Mouse (Mus musculus) lung, embryonic 14.5 days (tissue): ENCODE results near the gene Lin28b. TPM values are rescaled to one million over a fixed set of nuclear protein-coding genes. Genes with fewer than 3 reads are reported as not detected.
A peak's percentile ranks its signal among the peaks of the same experiment; 100 is the strongest.

Experiments
- ATAC-seq: fragments of 200-750 bp; cut with Nextera tagmentation; 2 replicates; pipeline ENCODE4 v1.8.0; 2017; ENCODE audit warnings: mild to moderate bottlenecking, moderate TSS enrichment, moderate library complexity; ENCODE audit not compliant: insufficient read depth
- DNase-seq: peaks from one replicate; pipeline ENCODE4 v3.0.0-alpha.2; 2015
- H3K27ac ChIP-seq: fragments of 300-500 bp; sonication (generic); 2 replicates; pipeline ENCODE4 v1.5.1; 2014; ENCODE audit warnings: low read depth, mild to moderate bottlenecking, moderate library complexity
- H3K27me3 ChIP-seq: fragments of 300-500 bp; sonication (generic); 2 replicates; pipeline ENCODE4 v1.6.1; 2014; ENCODE audit warnings: low read length, control low read depth; ENCODE audit not compliant: insufficient read depth
- H3K36me3 ChIP-seq: fragments of 300-500 bp; sonication (generic); 2 replicates; pipeline ENCODE4 v1.6.1; 2014; ENCODE audit warnings: control low read depth; ENCODE audit not compliant: insufficient read depth
- H3K4me1 ChIP-seq: fragments of 300-500 bp; sonication (generic); 2 replicates; pipeline ENCODE4 v1.6.1; 2014; ENCODE audit warnings: antibody characterized with exemption, control low read depth; ENCODE audit not compliant: insufficient read depth
- H3K4me2 ChIP-seq: fragments of 300-500 bp; sonication (generic); 2 replicates; pipeline ENCODE4 v1.6.1; 2014; ENCODE audit warnings: mild to moderate bottlenecking
- H3K4me3 ChIP-seq: fragments of 300-500 bp; sonication (generic); 2 replicates; pipeline ENCODE4 v1.5.1; 2014; ENCODE audit warnings: low read depth, low read length
- H3K9ac ChIP-seq: fragments of 300-500 bp; sonication (generic); 2 replicates; pipeline ENCODE4 v1.6.1; 2014
- H3K9me3 ChIP-seq: fragments of 300-500 bp; sonication (generic); 2 replicates; pipeline ENCODE4 v1.6.1; 2016; ENCODE audit warnings: low read depth, low read length, control low read depth
- CTCF ChIP-seq: IDR thresholded peaks from 2 replicates; pipeline ENCODE4 v1.5.1; 2016; ENCODE audit warnings: antibody characterized with exemption, low read depth
- WGBS: fragments of 180-500 bp; shearing (Covaris S2); extraction: QIAGEN DNeasy Blood & Tissue Kit; methylation state at CpG from one replicate; pipeline ENCODE4 v1.1.7; 2014; 5-methylcytosine and 5-hydroxymethylcytosine counted together
- polyA plus RNA-seq: library from polyadenylated mRNA; unstranded; fragments of >200 nt; fragmentation: Nextera tagmentation; extraction: Ambion mirVana; gene quantifications from 2 replicates; pipeline ENCODE4 v1.2.1, GENCODE M21; 2014

Lin28b gene
- polyA plus RNA-seq, 1 experiment from 2014 or later, result 1.6 TPM

- no peak overlapping the region for H3K27ac ChIP-seq
- peaks cover 27% of the 10 kb centered on the region for H3K27me3 ChIP-seq
- no peak for TF ChIP-seq CTCF
- peak overlapping the region; percentile 27 for H3K4me3 ChIP-seq
- 2% methylated on average over 21 of the region's 21 CpGs for WGBS
- peak overlapping the region; percentile 58 for H3K4me2 ChIP-seq
- ATAC-seq (no peak), DNase-seq (no peak)
- H3K4me1 ChIP-seq, result no peaks in the 10 kb centered on the region
- no peaks in the 10 kb centered on the region for H3K9me3 ChIP-seq
- no peak overlapping the region for H3K9ac ChIP-seq
- H3K36me3 ChIP-seq, result no peaks in the 10 kb centered on the region
Observed at GRCm38 (mm10) chr10:45473663-45474333, 12.4 kb downstream of the Lin28b start.

GRCm38 (mm10) chr10:45473143-45473484 is 13.1 kb downstream of the Lin28b start:
- Histone ChIP-seq H3K4me1 (no peaks in the 10 kb centered on the region), H3K4me3 (peak overlapping the region; percentile 27; the same call in 1 of the 2 replicates), H3K9ac (no peak overlapping the region), H3K27ac (no peak overlapping the region), H3K9me3 (no peaks in the 10 kb centered on the region), H3K27me3 (peaks cover 27% of the 10 kb centered on the region), H3K4me2 (peak overlapping the region; percentile 58), H3K36me3 (no peaks in the 10 kb centered on the region)
- 8% methylated on average over 5 of the region's 5 CpGs for WGBS
- no peak for ATAC-seq
- TF ChIP-seq CTCF, result no peak
- no peak for DNase-seq

- Histone ChIP-seq H3K4me2 (peak overlapping the region; percentile 58; the same call in 1 of the 2 replicates), H3K27ac (no peak overlapping the region), H3K36me3 (no peaks in the 10 kb centered on the region), H3K9me3 (no peaks in the 10 kb centered on the region), H3K9ac (no peak overlapping the region), H3K4me1 (no peaks in the 10 kb centered on the region), H3K27me3 (peaks cover 27% of the 10 kb centered on the region), H3K4me3 (no peak overlapping the region)
- 9% methylated on average over 6 of the region's 6 CpGs for WGBS
- ATAC-seq (no peak), DNase-seq (no peak)
- TF ChIP-seq CTCF, result no peak
Observed at GRCm38 (mm10) chr10:45472431-45473142, 13.6 kb downstream of the Lin28b start.

- TF ChIP-seq CTCF, result no peak
- Histone ChIP-seq H3K36me3 (no peaks in the 10 kb centered on the region), H3K9me3 (no peaks in the 10 kb centered on the region), H3K4me3 (no peak overlapping the region), H3K4me2 (no peak overlapping the region), H3K9ac (no peak overlapping the region), H3K4me1 (no peaks in the 10 kb centered on the region), H3K27ac (no peak overlapping the region), H3K27me3 (peaks cover 27% of the 10 kb centered on the region)
- DNase-seq (no peak), ATAC-seq (no peak)
- WGBS, result 17% methylated on average over 3 of the region's 3 CpGs
Observed at GRCm38 (mm10) chr10:45471321-45471720, 14.9 kb downstream of the Lin28b start.

- DNase-seq (peak; percentile 33), ATAC-seq (peak; percentile 32; the same call in 1 of the 2 replicates)
- H3K27ac ChIP-seq, result no peak overlapping the region
- peak overlapping the region; percentile 78 for H3K4me2 ChIP-seq
- peak overlapping the region; percentile 53; the same call in 1 of the 2 replicates for H3K9ac ChIP-seq
- peak overlapping the region; percentile 46 for H3K4me3 ChIP-seq
- H3K9me3 ChIP-seq, result no peaks in the 10 kb centered on the region
- 2% methylated on average over 13 of the region's 13 CpGs for WGBS
- H3K36me3 ChIP-seq, result no peaks in the 10 kb centered on the region
- no peak for TF ChIP-seq CTCF
- no peaks in the 10 kb centered on the region for H3K4me1 ChIP-seq
- peaks cover 27% of the 10 kb centered on the region for H3K27me3 ChIP-seq
Observed at GRCm38 (mm10) chr10:45470079-45470739, 16.0 kb downstream of the Lin28b start.

GRCm38 (mm10) chr10:45469027-45469996 is 16.9 kb downstream of the Lin28b start:
- no peaks in the 10 kb centered on the region for H3K9me3 ChIP-seq

More at GRCm38 (mm10) chr10:45469027-45469996, 16.9 kb downstream of the Lin28b start:
- DNase-seq (peak; percentile 58), ATAC-seq (peak; percentile 68)
- Histone ChIP-seq H3K4me2 (peak overlapping the region; percentile 78), H3K36me3 (no peaks in the 10 kb centered on the region), H3K27ac (peak overlapping the region; percentile 42; the same call in 1 of the 2 replicates), H3K9ac (peak overlapping the region; percentile 53), H3K27me3 (peaks cover 27% of the 10 kb centered on the region), H3K4me3 (peak overlapping the region; percentile 46), H3K4me1 (no peaks in the 10 kb centered on the region)
- WGBS, result under 1% methylated on average over 21 of the region's 21 CpGs
- no peak for TF ChIP-seq CTCF
